Mouse (Mus musculus) bone marrow, adult 2 months (tissue): ENCODE data around the gene Bmp7.

Experiments used
- CTCF ChIP-seq: fragments of 200-500 bp; IDR thresholded peaks from 2 replicates; pipeline ENCODE4 v1.5.1; 2011; ENCODE audit warnings: low read length, control low read depth; ENCODE audit not compliant: control insufficient read depth, insufficient read depth
- POLR2A ChIP-seq: fragments of 200-500 bp; IDR thresholded peaks from 2 replicates; pipeline ENCODE4 v1.6.1; 2011; ENCODE audit warnings: low read depth, mild to moderate bottlenecking, control low read depth, low read length, borderline replicate concordance; ENCODE audit not compliant: control insufficient read depth

DNA sequence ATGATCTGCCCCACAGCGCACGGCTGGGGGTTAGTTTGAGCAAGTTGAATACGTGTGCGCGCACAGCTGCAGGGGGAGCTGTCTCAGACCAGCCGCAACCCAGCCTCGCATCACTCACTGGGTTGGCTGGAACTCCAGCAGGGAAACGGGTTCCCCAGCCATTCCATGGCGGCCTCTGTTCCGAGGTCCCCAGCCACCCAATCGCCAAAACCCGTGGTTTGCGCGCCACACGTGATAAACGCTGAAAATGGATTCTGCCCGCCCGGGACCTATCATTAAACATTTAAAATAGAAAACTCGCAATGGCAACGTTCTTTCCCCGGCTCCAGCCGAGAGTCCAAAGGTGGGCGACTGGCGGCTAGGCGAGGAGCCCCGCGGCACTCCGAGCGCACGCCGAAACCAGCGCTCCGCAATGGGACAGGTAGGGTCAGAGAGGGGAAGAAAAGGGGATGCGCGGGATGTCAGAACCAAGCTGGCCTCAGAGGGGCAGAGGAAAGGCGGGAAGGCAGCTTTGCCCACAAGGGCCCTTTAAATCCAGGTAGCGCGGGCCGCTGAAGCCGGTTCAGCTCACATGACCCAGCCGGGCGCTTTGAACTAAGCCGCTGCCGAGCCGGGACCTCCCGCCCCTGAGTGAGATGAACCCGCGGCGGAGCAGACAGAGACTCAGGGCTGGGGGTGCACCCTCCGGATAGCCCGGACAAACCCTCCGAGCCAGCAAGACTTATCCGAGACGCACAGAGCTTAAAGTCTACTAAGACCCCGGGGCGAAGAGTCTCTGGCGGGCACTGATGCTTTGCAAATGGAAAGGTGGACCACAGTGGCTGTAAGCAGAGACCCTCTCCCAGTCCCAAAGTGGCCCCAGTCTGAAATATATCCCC, 1.1 kb downstream of the Bmp7 start:
- no peak for TF ChIP-seq CTCF
- TF ChIP-seq POLR2A, result no peak
